Mouse (Mus musculus) limb, embryonic 14.5 days (tissue): ENCODE data around the gene Icam5. TPM values are rescaled to one million over a fixed set of nuclear protein-coding genes. Genes with fewer than 3 reads are reported as not detected.

ENCODE experiments used
- ATAC-seq: fragments of 200-750 bp; cut with Nextera tagmentation; 2 replicates; pipeline ENCODE4 v1.8.0; 2017; ENCODE audit warnings: low read depth, moderate number of reproducible peaks, moderate TSS enrichment; ENCODE audit not compliant: low FRiP score
- DNase-seq: peaks from one replicate; pipeline ENCODE4 v3.0.0-alpha.2; 2015; ENCODE audit warnings: low spot score
- H3K27ac ChIP-seq: fragments of 300-500 bp; sonication (generic); replicated peaks from 2 replicates; pipeline ENCODE4 v1.5.1; 2014; ENCODE audit warnings: low read depth, mild to moderate bottlenecking, low read length, moderate library complexity, mixed read lengths
- H3K27me3 ChIP-seq: fragments of 300-500 bp; sonication (generic); 2 replicates; pipeline ENCODE4 v1.6.1; 2014; ENCODE audit warnings: low read length, mixed read lengths; ENCODE audit not compliant: control insufficient read depth, insufficient read depth
- H3K36me3 ChIP-seq: fragments of 300-500 bp; sonication (generic); 2 replicates; pipeline ENCODE4 v1.6.1; 2014; ENCODE audit warnings: mild to moderate bottlenecking, low read length, moderate library complexity, mixed read lengths; ENCODE audit not compliant: control insufficient read depth, insufficient read depth
- H3K4me1 ChIP-seq: fragments of 300-500 bp; sonication (generic); 2 replicates; pipeline ENCODE4 v1.6.1; 2014; ENCODE audit warnings: antibody characterized with exemption, low read length, mixed read lengths; ENCODE audit not compliant: control insufficient read depth, insufficient read depth
- H3K4me2 ChIP-seq: fragments of 300-500 bp; sonication (generic); replicated peaks from 2 replicates; pipeline ENCODE4 v1.6.1; 2014; ENCODE audit warnings: low read depth, mild to moderate bottlenecking, low read length, moderate library complexity; ENCODE audit not compliant: severe bottlenecking
- H3K4me3 ChIP-seq: fragments of 300-500 bp; sonication (generic); replicated peaks from 2 replicates; pipeline ENCODE4 v1.5.1; 2014; ENCODE audit warnings: low read length
- H3K9ac ChIP-seq: fragments of 300-500 bp; sonication (generic); 2 replicates; pipeline ENCODE4 v1.6.1; 2014; ENCODE audit warnings: mild to moderate bottlenecking, low read depth, low read length, moderate library complexity; ENCODE audit not compliant: severe bottlenecking
- H3K9me3 ChIP-seq: fragments of 300-500 bp; sonication (generic); 2 replicates; pipeline ENCODE4 v1.6.1; 2016; ENCODE audit warnings: low read length; ENCODE audit not compliant: control insufficient read depth
- POLR2A ChIP-seq: fragments of 200-500 bp; IDR thresholded peaks from 2 replicates; pipeline ENCODE4 v1.8.0; 2012; ENCODE audit warnings: inconsistent platforms, mild to moderate bottlenecking, moderate library complexity, borderline replicate concordance; ENCODE audit not compliant: insufficient read depth, insufficient read length; ENCODE audit errors: extremely low read depth
- WGBS: fragments of 180-500 bp; shearing (Covaris S2); extraction: QIAGEN DNeasy Blood & Tissue Kit; methylation state at CpG from one replicate; pipeline ENCODE4 v1.1.7; 2014; 5-methylcytosine and 5-hydroxymethylcytosine counted together
- polyA plus RNA-seq, 2 experiments: library from polyadenylated mRNA; depleted of rRNA in 1 of 2; stranded (reverse) in 1 of 2; unstranded in 1 of 2; fragments of >200 nt; fragmentation: Nextera tagmentation in 1 of 2; extraction: Ambion mirVana in 1 of 2; gene quantifications; 2 replicates each; pipeline versions ENCODE4 v1.2.1 to v1.2.3; 2012 to 2014

The Icam5 gene
- polyA plus RNA-seq, 2 experiments: 0.11 to 0.34 TPM

DNA sequence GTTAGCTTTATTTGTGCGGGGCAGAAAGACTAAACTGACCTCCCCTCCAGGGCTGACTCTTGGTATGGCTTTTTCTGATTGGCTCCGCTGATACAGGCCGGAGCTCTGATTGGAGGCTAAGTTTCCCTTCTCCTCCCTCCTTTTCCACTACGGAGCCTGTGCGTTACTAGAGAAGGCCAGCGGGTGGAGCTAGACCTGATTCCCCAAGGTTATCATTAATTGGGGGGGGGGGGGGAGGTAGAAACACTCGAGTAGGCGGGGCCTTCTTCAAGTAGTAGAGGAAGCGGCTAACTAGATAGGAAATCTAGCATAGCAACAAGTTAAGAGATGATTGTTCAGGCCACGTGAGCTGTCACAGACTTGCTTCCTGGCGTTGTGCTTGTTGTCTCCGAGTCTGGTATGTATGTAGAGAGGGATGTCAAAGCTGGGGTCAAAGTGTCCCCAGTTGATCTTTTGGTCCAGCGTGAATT, 1.1 kb upstream of the Icam5 start:
- Histone ChIP-seq H3K4me1 (peaks cover 25% of the 10 kb centered on the region), H3K9me3 (no peaks in the 10 kb centered on the region), H3K27ac (no peak overlapping the region), H3K4me2 (peak overlapping the region; percentile 92), H3K36me3 (no peaks in the 10 kb centered on the region), H3K4me3 (peak overlapping the region; percentile 49), H3K27me3 (peaks cover 59% of the 10 kb centered on the region), H3K9ac (no peak overlapping the region)
- TF ChIP-seq POLR2A: no peak
- WGBS: under 1% methylated on average over 13 of the region's 13 CpGs
- peak; percentile 72 for ATAC-seq
- DNase-seq: peak; percentile 93

DNA sequence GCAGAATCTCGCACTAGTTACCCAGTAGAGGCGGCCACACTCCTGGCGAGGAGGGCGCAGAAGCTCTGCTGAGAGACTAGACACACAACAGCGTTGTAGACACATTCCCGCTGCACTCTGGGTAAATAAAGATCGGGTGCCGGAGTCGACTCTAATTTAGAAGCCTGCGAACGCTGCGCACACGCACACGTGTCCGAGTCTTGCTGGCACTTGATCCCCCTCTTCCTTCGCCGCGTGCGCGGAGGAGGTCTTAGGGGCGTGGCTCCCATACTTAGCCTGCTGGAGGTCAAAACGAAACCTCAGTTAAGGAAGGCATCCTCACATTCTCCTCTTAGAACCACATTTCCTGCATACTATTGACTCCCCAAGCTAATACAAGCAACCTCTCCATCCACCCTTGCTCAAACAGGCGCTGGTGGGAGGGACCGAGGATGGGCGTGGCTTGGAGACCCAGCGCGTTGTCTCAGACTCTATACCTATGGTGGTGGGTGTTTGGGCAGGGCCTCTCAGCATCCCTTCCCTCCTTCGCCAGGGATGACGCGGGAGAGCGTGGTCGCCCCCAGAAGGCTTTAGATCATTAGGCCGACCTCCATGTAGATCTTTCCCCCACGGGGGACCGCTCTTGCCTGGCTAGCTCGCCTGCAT, 500 bp upstream of the Icam5 start:
- H3K27me3 ChIP-seq: peaks cover 65% of the 10 kb centered on the region
- peak overlapping the region; percentile 92 for H3K4me2 ChIP-seq
- H3K36me3 ChIP-seq: no peaks in the 10 kb centered on the region
- ATAC-seq (peak; percentile 41), DNase-seq (peak; percentile 53)
- under 1% methylated on average over 36 of the region's 36 CpGs for WGBS
- H3K4me3 ChIP-seq: peak overlapping the region; percentile 49
- H3K9ac ChIP-seq: 0 out of 2 replicates have a peak overlapping the region, but pooled peaks have one; percentile 4
- H3K4me1 ChIP-seq: peaks cover 25% of the 10 kb centered on the region
- no peak overlapping the region for H3K27ac ChIP-seq
- TF ChIP-seq POLR2A: no peak
- H3K9me3 ChIP-seq: no peaks in the 10 kb centered on the region

DNA sequence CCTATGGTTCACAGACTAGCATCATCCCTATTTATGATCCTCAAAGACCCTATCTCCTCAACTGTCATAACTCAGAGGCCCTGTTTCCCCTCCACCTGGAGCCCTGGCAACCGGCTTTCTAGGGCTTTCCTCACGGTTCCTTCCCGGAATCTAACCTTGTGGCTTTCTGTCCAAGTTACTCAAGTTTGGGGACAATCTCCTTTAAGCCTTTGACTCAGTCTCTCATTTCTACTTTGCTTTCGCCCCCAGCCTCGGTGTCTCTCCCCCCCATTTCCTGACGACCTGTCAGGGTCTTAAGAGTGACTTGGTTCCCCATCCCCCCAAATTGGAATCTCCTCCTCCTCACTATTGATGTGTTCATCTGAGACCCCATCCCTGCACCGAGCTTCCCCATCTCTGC, 618 bp downstream of the Icam5 start:
- no peak for TF ChIP-seq POLR2A
- no peak overlapping the region for H3K27ac ChIP-seq
- peak overlapping the region; percentile 49 for H3K4me3 ChIP-seq
- H3K9me3 ChIP-seq: no peaks in the 10 kb centered on the region
- no peak overlapping the region for H3K9ac ChIP-seq
- ATAC-seq (no peak), DNase-seq (no peak)
- H3K4me2 ChIP-seq: peak overlapping the region; percentile 92
- peaks cover 76% of the 10 kb centered on the region for H3K27me3 ChIP-seq
- peaks cover 32% of the 10 kb centered on the region for H3K4me1 ChIP-seq
- no peaks in the 10 kb centered on the region for H3K36me3 ChIP-seq
- 2% methylated on average over 7 of the region's 7 CpGs for WGBS

DNA sequence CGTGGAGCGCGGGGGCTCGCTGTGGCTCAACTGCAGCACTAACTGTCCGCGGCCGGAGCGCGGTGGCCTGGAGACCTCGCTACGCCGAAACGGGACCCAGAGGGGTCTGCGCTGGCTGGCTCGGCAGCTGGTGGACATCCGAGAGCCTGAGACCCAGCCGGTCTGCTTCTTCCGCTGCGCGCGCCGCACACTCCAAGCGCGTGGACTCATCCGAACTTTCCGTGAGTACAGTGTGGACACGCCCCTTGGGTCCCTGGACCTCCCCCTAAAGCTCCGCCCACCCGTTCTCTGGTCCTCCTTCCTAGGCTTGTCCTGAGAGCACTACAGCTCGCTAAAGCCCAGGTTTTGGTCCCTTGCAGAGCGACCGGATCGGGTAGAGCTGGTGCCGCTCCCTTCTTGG, 1.3 kb downstream of the Icam5 start:
- TF ChIP-seq POLR2A: no peak
- peak overlapping the region; percentile 49 for H3K4me3 ChIP-seq
- H3K27ac ChIP-seq: no peak overlapping the region
- peaks cover 36% of the 10 kb centered on the region for H3K4me1 ChIP-seq
- peak overlapping the region; percentile 92 for H3K4me2 ChIP-seq
- ATAC-seq: peak; percentile 82
- no peaks in the 10 kb centered on the region for H3K36me3 ChIP-seq
- under 1% methylated on average over 34 of the region's 34 CpGs for WGBS
- no peak overlapping the region for H3K9ac ChIP-seq
- H3K9me3 ChIP-seq: no peaks in the 10 kb centered on the region
- H3K27me3 ChIP-seq: peaks cover 82% of the 10 kb centered on the region
- peak; percentile 93 for DNase-seq

DNA sequence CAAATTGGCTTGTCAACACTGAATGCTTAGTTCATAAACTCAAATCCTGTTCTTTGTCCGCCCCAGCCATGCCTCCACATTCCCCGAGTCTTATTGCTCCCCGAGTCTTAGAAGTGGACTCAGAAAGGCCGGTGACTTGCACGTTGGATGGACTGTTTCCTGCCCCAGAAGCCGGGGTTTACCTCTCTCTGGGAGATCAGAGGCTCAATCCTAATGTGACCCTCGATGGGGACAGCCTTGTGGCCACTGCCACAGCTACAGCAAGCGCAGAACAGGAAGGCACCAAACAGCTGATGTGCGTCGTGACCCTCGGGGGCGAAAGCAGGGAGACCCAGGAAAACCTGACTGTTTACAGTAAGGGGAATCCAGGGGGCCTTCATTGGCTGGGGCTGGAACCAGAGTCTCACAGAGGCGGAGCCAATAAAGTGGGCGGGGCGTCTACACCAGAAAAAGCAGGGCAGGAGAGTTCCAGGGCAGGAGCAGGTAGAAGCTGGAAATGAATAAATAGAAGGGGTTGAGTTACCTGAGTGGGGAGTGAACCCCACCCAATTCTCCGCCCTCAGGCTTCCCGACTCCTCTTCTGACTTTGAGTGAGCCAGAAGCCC, 2.7 kb downstream of the Icam5 start:
- Histone ChIP-seq H3K27ac (no peak overlapping the region), H3K27me3 (peaks cover 90% of the 10 kb centered on the region), H3K4me1 (peaks cover 35% of the 10 kb centered on the region), H3K4me2 (no peak overlapping the region), H3K9ac (no peak overlapping the region), H3K4me3 (no peak overlapping the region), H3K36me3 (no peaks in the 10 kb centered on the region), H3K9me3 (no peaks in the 10 kb centered on the region)
- WGBS: 4% methylated on average over 17 of the region's 17 CpGs
- TF ChIP-seq POLR2A: no peak
- DNase-seq: no peak
- ATAC-seq: no peak
